Mouse (Mus musculus): ENCODE results near the gene H1fnt. TPM values are rescaled to one million over a fixed set of nuclear protein-coding genes. Genes with fewer than 3 reads are reported as not detected.
A peak's percentile ranks its signal among the peaks of the same experiment; 100 is the strongest.

Gene H1fnt
- total RNA-seq (2021): not detected

- no peak for DNase-seq (ENCODE audit: extremely low spot score in 1 of 2, low spot score in 1 of 2)
These were observed at the start of gene H1fnt for GRCm38 (mm10) chr15:98257193-98257592. TSS of gene H1fnt (minus strand) at chr15:98257293.

- peak; percentile 38 to 51 for DNase-seq (ENCODE audit: extremely low spot score in 1 of 2, low spot score in 1 of 2)
These were observed 38.8 kb upstream of the H1fnt start, which contains the start of gene Zfp641 for GRCm38 (mm10) chr15:98295628-98296551. TSS of gene Zfp641 (minus strand) at chr15:98296161.

GRCm38 (mm10) chr15:98293651-98294050, 36.6 kb upstream of the H1fnt start:
- no peak for DNase-seq (ENCODE audit: extremely low spot score in 1 of 2, low spot score in 1 of 2)

- DNase-seq (ENCODE audit: extremely low spot score in 1 of 2, low spot score in 1 of 2): no peak
These were observed 31.5 kb upstream of the H1fnt start for GRCm38 (mm10) chr15:98288566-98288965.

GRCm38 (mm10) chr15:98286418-98286817, 29.3 kb upstream of the H1fnt start:
- no peak for DNase-seq (ENCODE audit: extremely low spot score in 1 of 2, low spot score in 1 of 2)

- DNase-seq (ENCODE audit: extremely low spot score in 1 of 2, low spot score in 1 of 2): no peak
These were observed 683 bp upstream of the H1fnt start for GRCm38 (mm10) chr15:98257776-98258175.

GRCm38 (mm10) chr15:98256271-98256670, 822 bp downstream of the H1fnt start:
- no peak for DNase-seq (ENCODE audit: extremely low spot score in 1 of 2, low spot score in 1 of 2)

GRCm38 (mm10) chr15:98235442-98235841, 21.7 kb downstream of the H1fnt start:
- no peak for DNase-seq (ENCODE audit: extremely low spot score in 1 of 2, low spot score in 1 of 2)

GRCm38 (mm10) chr15:98234350-98234749, 22.7 kb downstream of the H1fnt start, which contains the start of gene Olfr286:
TSS of gene Olfr286 (minus strand) at chr15:98234450.
- DNase-seq (ENCODE audit: extremely low spot score in 1 of 2, low spot score in 1 of 2): no peak

GRCm38 (mm10) chr15:98226096-98226495, 31.0 kb downstream of the H1fnt start:
- DNase-seq (ENCODE audit: extremely low spot score in 1 of 2, low spot score in 1 of 2): no peak

- no peak for DNase-seq (ENCODE audit: extremely low spot score in 1 of 2, low spot score in 1 of 2)
These were observed 31.5 kb downstream of the H1fnt start for GRCm38 (mm10) chr15:98225610-98226009.

GRCm38 (mm10) chr15:98222377-98222776, 34.7 kb downstream of the H1fnt start:
- no peak for DNase-seq (ENCODE audit: extremely low spot score in 1 of 2, low spot score in 1 of 2)

- no peak for DNase-seq (ENCODE audit: extremely low spot score in 1 of 2, low spot score in 1 of 2)
These were observed 36.2 kb downstream of the H1fnt start, which contains the start of the genes Gm44579 and Olfr287 for GRCm38 (mm10) chr15:98220877-98221276. TSS of gene Gm44579 (minus strand) at chr15:98220977. TSS of gene Olfr287 (minus strand) at chr15:98221056.

GRCm38 (mm10) chr15:98214130-98214529, 43.0 kb downstream of the H1fnt start:
- DNase-seq (ENCODE audit: extremely low spot score in 1 of 2, low spot score in 1 of 2): no peak

- no peak for DNase-seq (ENCODE audit: extremely low spot score in 1 of 2, low spot score in 1 of 2)
These were observed 43.7 kb downstream of the H1fnt start for GRCm38 (mm10) chr15:98213336-98213870.

GRCm38 (mm10) chr15:98209676-98210075, 47.4 kb downstream of the H1fnt start:
- no peak for DNase-seq (ENCODE audit: extremely low spot score in 1 of 2, low spot score in 1 of 2)

Other genes with a start within 250 kb of the H1fnt start
- 100 to 1,000 TPM; 348 to 370 TPM for gene Pfkm, start 164.7 kb downstream of the H1fnt start, total RNA-seq (2021)
- 10 to 100 TPM; 10.8 to 12.6 TPM for gene Senp1, start 163.5 kb downstream of the H1fnt start, total RNA-seq (2021)
- 10 to 100 TPM; 48.7 to 53.0 TPM for gene Asb8, start 91.7 kb downstream of the H1fnt start, total RNA-seq (2021)
- 10 to 100 TPM; 10.9 to 12.4 TPM for gene Ccdc184, start 90.1 kb downstream of the H1fnt start, total RNA-seq (2021)
- not detected for gene Olfr288, start 61.8 kb downstream of the H1fnt start, total RNA-seq (2021)
- under 1 TPM in 1 of 2 experiments, not detected in 1; 0.15 TPM for gene Gm44579, start 36.3 kb downstream of the H1fnt start, total RNA-seq (2021)
- gene Olfr287, start 36.2 kb downstream of the H1fnt start, total RNA-seq (2021): 1 to 10 TPM; 3.6 to 5.3 TPM
- gene Olfr286, start 22.8 kb downstream of the H1fnt start, total RNA-seq (2021): not detected
- gene Zfp641, start 38.9 kb upstream of the H1fnt start, total RNA-seq (2021): 1 to 10 TPM; 5.9 to 6.8 TPM
- gene Olfr285, start 60.1 kb upstream of the H1fnt start, total RNA-seq (2021): not detected
- gene Olfr284, start 83.7 kb upstream of the H1fnt start, total RNA-seq (2021): not detected
- not detected for gene Olfr283, start 123.7 kb upstream of the H1fnt start, total RNA-seq (2021)
- gene Olfr282, start 173.9 kb upstream of the H1fnt start, total RNA-seq (2021): not detected
- not detected for gene Olfr281, start 195.3 kb upstream of the H1fnt start, total RNA-seq (2021)
- gene OR5BS1P, start 212.6 kb upstream of the H1fnt start, total RNA-seq (2021): not detected
- not detected for gene Lalba, start 225.4 kb upstream of the H1fnt start, total RNA-seq (2021)
- gene Olfr279, start 235.1 kb upstream of the H1fnt start, total RNA-seq (2021): under 1 TPM; 0.07 to 0.16 TPM